Mouse (Mus musculus) midbrain, embryonic 10.5 days (tissue): ENCODE results near the gene F2rl1. TPM values are rescaled to one million over a fixed set of nuclear protein-coding genes. Genes with fewer than 3 reads are reported as not detected.
"Not testable (repeated sequence)": the region's sequence is repeated elsewhere in the genome, so short reads cannot be mapped to it uniquely, and the experiment has no call there.

ENCODE experiments used
- DNase-seq: peaks from one replicate; pipeline ENCODE4 v3.0.0-alpha.2; 2017; ENCODE audit warnings: low spot score
- H3K27ac ChIP-seq: fragments of 300-500 bp; sonication (generic); replicated peaks from 2 replicates; pipeline ENCODE4 v1.5.1; 2016; ENCODE audit warnings: mild to moderate bottlenecking
- H3K27me3 ChIP-seq: fragments of 300-500 bp; sonication (generic); 2 replicates; pipeline ENCODE4 v1.6.1; 2016; ENCODE audit warnings: low read depth, mild to moderate bottlenecking; ENCODE audit not compliant: poor library complexity, severe bottlenecking
- H3K36me3 ChIP-seq: fragments of 300-500 bp; sonication (generic); 2 replicates; pipeline ENCODE4 v1.6.1; 2016; ENCODE audit warnings: mild to moderate bottlenecking, moderate library complexity
- H3K4me1 ChIP-seq: fragments of 300-500 bp; sonication (generic); 2 replicates; pipeline ENCODE4 v1.6.1; 2016
- H3K4me3 ChIP-seq: fragments of 300-500 bp; sonication (generic); 2 replicates; pipeline ENCODE4 v1.5.1; 2016; ENCODE audit warnings: mild to moderate bottlenecking, moderate library complexity
- H3K9me3 ChIP-seq: fragments of 300-500 bp; sonication (generic); replicated peaks from 2 replicates; pipeline ENCODE4 v1.6.1; 2016; ENCODE audit warnings: mild to moderate bottlenecking
- WGBS: fragments of 180-500 bp; shearing (Covaris S2); methylation state at CpG from one replicate; pipeline ENCODE4 v1.1.7; 2016; 5-methylcytosine and 5-hydroxymethylcytosine counted together
- polyA plus RNA-seq: library from polyadenylated mRNA; unstranded; fragments of >200 nt; fragmentation: Nextera tagmentation; extraction: Ambion mirVana; gene quantifications from 2 replicates; pipeline ENCODE4 v1.2.1, GENCODE M21; 2016

The F2rl1 gene
- polyA plus RNA-seq, 1 experiment from 2014 or later: 0.15 TPM

- peaks cover 50% of the 10 kb centered on the region for H3K4me1 ChIP-seq
- H3K36me3 ChIP-seq: no peaks in the 10 kb centered on the region
- peaks cover 12% of the 10 kb centered on the region; the same call in 1 of the 2 replicates for H3K27me3 ChIP-seq
- H3K4me3 ChIP-seq: peak overlapping the region; percentile 36
- 30% methylated on average over 20 of the region's 20 CpGs for WGBS
- H3K9me3 ChIP-seq: no peaks in the 10 kb centered on the region
- peak overlapping the region; percentile 80 for H3K27ac ChIP-seq
- DNase-seq: peak; percentile 45
Observed at GRCm38 (mm10) chr13:95548291-95548789, 23.3 kb upstream of the F2rl1 start.

- no peak overlapping the region for H3K4me3 ChIP-seq
- H3K27ac ChIP-seq: peak overlapping the region; percentile 80
- peaks cover 50% of the 10 kb centered on the region for H3K4me1 ChIP-seq
- H3K27me3 ChIP-seq: peaks cover 12% of the 10 kb centered on the region; the same call in 1 of the 2 replicates
- no peaks in the 10 kb centered on the region for H3K9me3 ChIP-seq
- 31% methylated on average over 12 of the region's 12 CpGs for WGBS
- peak; percentile 59 for DNase-seq
- H3K36me3 ChIP-seq: no peaks in the 10 kb centered on the region
Observed at GRCm38 (mm10) chr13:95547090-95547611, 22.1 kb upstream of the F2rl1 start.

GRCm38 (mm10) chr13:95546251-95546650, 21.2 kb upstream of the F2rl1 start:
- Histone ChIP-seq H3K4me1 (peaks cover 50% of the 10 kb centered on the region), H3K27ac (peak overlapping the region; percentile 80), H3K9me3 (no peaks in the 10 kb centered on the region), H3K36me3 (no peaks in the 10 kb centered on the region), H3K27me3 (peaks cover 12% of the 10 kb centered on the region; the same call in 1 of the 2 replicates), H3K4me3 (no peak overlapping the region)
- WGBS: 78% methylated on average over 6 of the region's 6 CpGs
- no peak for DNase-seq

GRCm38 (mm10) chr13:95545729-95546186, 20.7 kb upstream of the F2rl1 start:
- Histone ChIP-seq H3K27me3 (peaks cover 12% of the 10 kb centered on the region; the same call in 1 of the 2 replicates), H3K9me3 (no peaks in the 10 kb centered on the region), H3K36me3 (no peaks in the 10 kb centered on the region), H3K27ac (peak overlapping the region; percentile 57; the same call in 1 of the 2 replicates), H3K4me1 (peaks cover 50% of the 10 kb centered on the region), H3K4me3 (no peak overlapping the region)
- DNase-seq: no peak
- 88% methylated on average over 7 of the region's 7 CpGs for WGBS

GRCm38 (mm10) chr13:95538021-95538420, 13.0 kb upstream of the F2rl1 start:
- no peak for DNase-seq
- Histone ChIP-seq H3K9me3 (no peaks in the 10 kb centered on the region), H3K27ac (0 out of 2 replicates have a peak overlapping the region, but pooled peaks have one; percentile 17), H3K36me3 (no peaks in the 10 kb centered on the region), H3K4me1 (peaks cover 41% of the 10 kb centered on the region), H3K27me3 (peaks cover 18% of the 10 kb centered on the region), H3K4me3 (no peak overlapping the region)
- 79% methylated on average over 5 of the region's 5 CpGs for WGBS

- peaks cover 60% of the 10 kb centered on the region for H3K4me1 ChIP-seq
- H3K4me3 ChIP-seq: no peak overlapping the region
- peak overlapping the region; percentile 81 for H3K27ac ChIP-seq
- peaks cover 18% of the 10 kb centered on the region for H3K27me3 ChIP-seq
- H3K36me3 ChIP-seq: no peaks in the 10 kb centered on the region
- 13% methylated on average over 5 of the region's 5 CpGs for WGBS
- H3K9me3 ChIP-seq: no peaks in the 10 kb centered on the region
- DNase-seq: no peak
Observed at GRCm38 (mm10) chr13:95536117-95536493, 11.1 kb upstream of the F2rl1 start.

GRCm38 (mm10) chr13:95535461-95536116, 10.6 kb upstream of the F2rl1 start:
- Histone ChIP-seq H3K36me3 (no peaks in the 10 kb centered on the region), H3K4me1 (peaks cover 65% of the 10 kb centered on the region), H3K27ac (peak overlapping the region; percentile 81), H3K4me3 (peak overlapping the region; percentile 20), H3K9me3 (no peaks in the 10 kb centered on the region), H3K27me3 (peaks cover 18% of the 10 kb centered on the region)
- peak; percentile 70 for DNase-seq
- 2% methylated on average over 11 of the region's 11 CpGs for WGBS

- Histone ChIP-seq H3K4me3 (peak overlapping the region; percentile 20), H3K36me3 (no peaks in the 10 kb centered on the region), H3K27me3 (peaks cover 20% of the 10 kb centered on the region), H3K27ac (peak overlapping the region; percentile 81), H3K4me1 (peaks cover 66% of the 10 kb centered on the region), H3K9me3 (no peaks in the 10 kb centered on the region)
- no peak for DNase-seq
- WGBS: 3% methylated on average over 6 of the region's 6 CpGs
Observed at GRCm38 (mm10) chr13:95535026-95535425, 10.0 kb upstream of the F2rl1 start.

- peak; percentile 73 for DNase-seq
- Histone ChIP-seq H3K27ac (peak overlapping the region; percentile 81), H3K4me1 (peaks cover 66% of the 10 kb centered on the region), H3K4me3 (peak overlapping the region; percentile 20), H3K36me3 (no peaks in the 10 kb centered on the region), H3K27me3 (peaks cover 28% of the 10 kb centered on the region), H3K9me3 (no peaks in the 10 kb centered on the region)
- WGBS: under 1% methylated on average over 5 of the region's 5 CpGs
Observed at GRCm38 (mm10) chr13:95534131-95534561, 9.1 kb upstream of the F2rl1 start.

GRCm38 (mm10) chr13:95533640-95534039, 8.6 kb upstream of the F2rl1 start:
- no peak overlapping the region for H3K4me3 ChIP-seq
- WGBS: 16% methylated on average over 8 of the region's 8 CpGs
- H3K27me3 ChIP-seq: peaks cover 28% of the 10 kb centered on the region
- no peaks in the 10 kb centered on the region for H3K36me3 ChIP-seq
- peak; percentile 32 for DNase-seq
- no peaks in the 10 kb centered on the region for H3K9me3 ChIP-seq
- peaks cover 66% of the 10 kb centered on the region for H3K4me1 ChIP-seq
- peak overlapping the region; percentile 81 for H3K27ac ChIP-seq

GRCm38 (mm10) chr13:95533121-95533520, 8.1 kb upstream of the F2rl1 start:
- peaks cover 66% of the 10 kb centered on the region for H3K4me1 ChIP-seq
- 58% methylated on average over 4 of the region's 5 CpGs for whole genome bisulfite sequencing
- H3K27me3 ChIP-seq: peaks cover 28% of the 10 kb centered on the region
- not testable (repeated sequence) for H3K4me3 ChIP-seq, H3K36me3 ChIP-seq, DNase-seq, H3K9me3 ChIP-seq
- peak overlapping the region; percentile 81 for H3K27ac ChIP-seq

GRCm38 (mm10) chr13:95531273-95532045, 6.4 kb upstream of the F2rl1 start:
- H3K9me3 ChIP-seq: no peaks in the 10 kb centered on the region
- peaks cover 37% of the 10 kb centered on the region for H3K27me3 ChIP-seq
- WGBS: 38% methylated on average over 9 of the region's 9 CpGs
- peak overlapping the region; percentile 81 for H3K27ac ChIP-seq
- no peak overlapping the region for H3K4me3 ChIP-seq
- H3K4me1 ChIP-seq: peaks cover 58% of the 10 kb centered on the region
- peak; percentile 56 for DNase-seq
- H3K36me3 ChIP-seq: no peaks in the 10 kb centered on the region
